Mouse (Mus musculus) liver, embryonic 14.5 days (tissue): ENCODE measurements at regions not wholly inside any gene's neighbourhood (a gene's known extent, or its start where the extent isn't known, plus 50 kb on each side); places are given as distances from the start of the nearest gene placed in this dataset.
A peak's percentile ranks its signal among the peaks of the same experiment; 100 is the strongest.

Source experiments
- ATAC-seq: fragments of 200-750 bp; cut with Nextera tagmentation; 2 replicates; pipeline ENCODE4 v1.8.0; 2017; ENCODE audit warnings: moderate number of reproducible peaks, mild to moderate bottlenecking, moderate library complexity; ENCODE audit not compliant: insufficient read depth
- DNase-seq, 3 experiments: peaks; one replicate each; pipeline ENCODE4 v3.0.0-alpha.2; 2012 to 2013; ENCODE audit warnings: low read depth in 3 of 3, low spot score in 3 of 3
- H3K27ac ChIP-seq: fragments of 300-500 bp; sonication (generic); 2 replicates; pipeline ENCODE4 v1.5.1; 2014; ENCODE audit warnings: moderate library complexity, mild to moderate bottlenecking, control low read depth, inconsistent platforms
- H3K27me3 ChIP-seq: fragments of 300-500 bp; sonication (generic); 2 replicates; pipeline ENCODE4 v1.6.1; 2014; ENCODE audit warnings: mild to moderate bottlenecking, low read length, moderate library complexity; ENCODE audit not compliant: control insufficient read depth, insufficient read depth
- H3K36me3 ChIP-seq: fragments of 300-500 bp; sonication (generic); replicated peaks from 2 replicates; pipeline ENCODE4 v1.6.1; 2014; ENCODE audit warnings: low read depth; ENCODE audit not compliant: control insufficient read depth, insufficient read depth
- H3K4me1 ChIP-seq, 2 experiments: fragments of 200-500 bp in 1 of 2; fragments of 300-500 bp in 1 of 2; sonication (generic) in 1 of 2; replicated peaks; 2 replicates each; pipeline ENCODE4 v1.6.1; 2012 to 2014; ENCODE audit warnings: antibody characterized with exemption in 1 of 2, inconsistent platforms in 1 of 2, low read length in 1 of 2; ENCODE audit not compliant: control insufficient read depth in 2 of 2, insufficient read depth in 2 of 2
- H3K4me2 ChIP-seq: fragments of 300-500 bp; sonication (generic); 2 replicates; pipeline ENCODE4 v1.6.1; 2014; ENCODE audit warnings: low read depth, mild to moderate bottlenecking, control low read depth, moderate library complexity
- H3K4me3 ChIP-seq, 2 experiments: fragments of 200-500 bp in 1 of 2; fragments of 300-500 bp in 1 of 2; sonication (generic) in 1 of 2; 2 replicates each; pipeline ENCODE4 v1.5.1; 2012 to 2014; ENCODE audit warnings: low read depth in 2 of 2, low read length in 2 of 2, mild to moderate bottlenecking in 2 of 2, control low read depth in 1 of 2, inconsistent platforms in 1 of 2, moderate library complexity in 1 of 2; ENCODE audit not compliant: insufficient read depth in 1 of 2
- H3K9ac ChIP-seq: fragments of 300-500 bp; sonication (generic); replicated peaks from 2 replicates; pipeline ENCODE4 v1.6.1; 2014; ENCODE audit warnings: mild to moderate bottlenecking, control low read depth, moderate library complexity
- H3K9me3 ChIP-seq: fragments of 300-500 bp; sonication (generic); 2 replicates; pipeline ENCODE4 v1.6.1; 2016; ENCODE audit warnings: low read length, mixed read lengths; ENCODE audit not compliant: control insufficient read depth
- CTCF ChIP-seq: IDR thresholded peaks from 2 replicates; pipeline ENCODE4 v1.5.1; 2016; ENCODE audit warnings: antibody characterized with exemption, low read depth, control low read depth
- EP300 ChIP-seq: IDR thresholded peaks from 2 replicates; pipeline ENCODE4 v1.6.1; 2016; ENCODE audit warnings: antibody characterized with exemption, low read depth
- WGBS: fragments of 180-500 bp; shearing (Covaris S2); extraction: QIAGEN DNeasy Blood & Tissue Kit; methylation state at CpG from one replicate; pipeline ENCODE4 v1.1.7; 2014; ENCODE audit not compliant: insufficient replicate concordance; 5-methylcytosine and 5-hydroxymethylcytosine counted together

DNA sequence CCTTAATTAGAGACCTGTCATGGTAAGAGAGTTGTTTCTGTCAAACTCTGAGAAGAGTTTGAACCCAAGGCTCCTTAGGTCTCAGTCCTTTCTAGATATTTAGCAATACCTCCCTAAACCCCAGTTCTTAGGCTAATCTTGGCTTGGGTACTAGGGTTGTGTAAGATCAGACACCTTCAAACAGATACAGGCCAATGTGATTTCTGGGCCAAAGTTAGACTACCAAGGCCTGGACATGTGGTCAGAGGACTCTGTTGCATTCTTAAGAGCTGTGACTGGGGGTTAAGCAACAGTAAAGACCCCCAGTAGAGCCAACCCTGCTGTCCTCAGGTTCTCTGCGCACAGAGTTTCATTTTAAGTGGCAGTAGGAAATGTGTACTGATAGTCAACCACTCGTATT, 70.9 kb downstream of the Tmem121 start:
- Histone ChIP-seq H3K4me2 (no peak overlapping the region), H3K4me3 (no peak overlapping the region), H3K9ac (no peak overlapping the region), H3K36me3 (no peaks in the 10 kb centered on the region), H3K27me3 (no peaks in the 10 kb centered on the region), H3K9me3 (no peaks in the 10 kb centered on the region), H3K4me1 (no peaks in the 10 kb centered on the region), H3K27ac (no peak overlapping the region)
- no peak for ATAC-seq
- TF ChIP-seq CTCF (no peak), EP300 (no peak)
- WGBS: 50% methylated on average over 2 of the region's 2 CpGs
- DNase-seq: no peak

DNA sequence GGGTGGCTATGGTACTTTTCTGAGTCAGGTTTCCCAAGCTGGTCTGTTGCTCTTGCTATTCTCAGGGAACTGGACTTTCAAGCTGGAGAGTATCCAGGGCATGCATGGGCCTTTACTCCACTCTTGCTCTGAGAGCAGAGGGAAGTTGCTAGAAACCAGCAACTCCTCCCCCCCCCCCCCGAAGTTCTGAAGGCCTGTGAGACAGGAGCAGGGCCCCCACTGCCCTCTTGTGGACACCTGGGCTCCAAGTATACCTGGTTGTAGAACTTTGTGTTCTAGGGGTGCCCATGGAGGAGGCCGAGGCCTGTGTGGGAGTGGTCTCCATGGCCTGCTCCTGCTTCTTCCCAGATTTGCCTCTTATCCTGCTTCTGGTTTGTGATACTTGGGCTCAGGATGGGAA, 71.5 kb downstream of the Tmem121 start:
- H3K4me2 ChIP-seq: no peak overlapping the region
- H3K4me1 ChIP-seq: no peaks in the 10 kb centered on the region
- H3K27me3 ChIP-seq: no peaks in the 10 kb centered on the region
- H3K9me3 ChIP-seq: no peaks in the 10 kb centered on the region
- H3K36me3 ChIP-seq: no peaks in the 10 kb centered on the region
- 46% methylated on average over 2 of the region's 2 CpGs for WGBS
- no peak overlapping the region for H3K9ac ChIP-seq
- H3K27ac ChIP-seq: no peak overlapping the region
- no peak overlapping the region for H3K4me3 ChIP-seq
- TF ChIP-seq CTCF (no peak), EP300 (no peak)
- DNase-seq (no peak), ATAC-seq (no peak)

DNA sequence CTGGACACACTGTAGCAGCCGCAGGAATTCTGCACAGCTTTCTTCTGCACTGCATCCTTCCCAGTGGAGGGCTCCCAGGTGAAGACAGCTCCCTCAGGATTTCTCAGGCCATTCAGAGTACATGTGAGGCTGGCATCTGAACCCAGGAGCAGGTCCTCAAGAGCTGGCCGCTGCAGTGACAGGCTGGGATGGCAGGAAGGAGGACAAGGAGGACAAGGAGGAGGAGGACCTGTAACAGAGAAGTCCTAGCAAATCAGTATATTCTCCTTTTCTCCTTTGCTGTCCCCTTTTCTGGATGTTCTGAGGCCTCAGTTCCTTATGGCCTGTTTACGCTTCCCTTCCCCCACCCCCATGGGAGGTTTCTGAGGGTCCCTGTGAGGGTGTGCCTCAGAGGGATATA, 73.7 kb downstream of the Tmem121 start:
- Histone ChIP-seq H3K4me3 (no peak overlapping the region), H3K4me2 (no peak overlapping the region), H3K4me1 (no peaks in the 10 kb centered on the region), H3K27ac (no peak overlapping the region), H3K9me3 (no peaks in the 10 kb centered on the region), H3K27me3 (no peaks in the 10 kb centered on the region), H3K36me3 (no peaks in the 10 kb centered on the region), H3K9ac (no peak overlapping the region)
- ATAC-seq (no peak), DNase-seq (no peak)
- no peak for TF ChIP-seq CTCF
- no peak for TF ChIP-seq EP300
- 55% methylated on average over 3 of the region's 3 CpGs for WGBS

GRCm38 (mm10) chr12:113260304-113260703, 74.6 kb downstream of the Tmem121 start:
- ATAC-seq: no peak
- H3K9ac ChIP-seq: no peak overlapping the region
- no peak overlapping the region for H3K27ac ChIP-seq
- no peaks in the 10 kb centered on the region for H3K4me1 ChIP-seq
- H3K9me3 ChIP-seq: no peaks in the 10 kb centered on the region
- 64% methylated on average over 6 of the region's 6 CpGs for WGBS
- DNase-seq: no peak
- no peak for TF ChIP-seq CTCF
- no peak for TF ChIP-seq EP300
- no peak overlapping the region for H3K4me3 ChIP-seq
- no peaks in the 10 kb centered on the region for H3K27me3 ChIP-seq
- no peaks in the 10 kb centered on the region for H3K36me3 ChIP-seq
- no peak overlapping the region for H3K4me2 ChIP-seq

GRCm38 (mm10) chr12:113275934-113276333, 90.2 kb downstream of the Tmem121 start:
- no peak for DNase-seq
- H3K27ac ChIP-seq: no peak overlapping the region
- no peaks in the 10 kb centered on the region for H3K27me3 ChIP-seq
- ATAC-seq: peak; percentile 10; the same call in 1 of the 2 replicates
- H3K36me3 ChIP-seq: no peaks in the 10 kb centered on the region
- TF ChIP-seq EP300: no peak
- no peak for TF ChIP-seq CTCF
- H3K4me3 ChIP-seq: no peak overlapping the region
- H3K4me1 ChIP-seq: no peaks in the 10 kb centered on the region
- no peaks in the 10 kb centered on the region for H3K9me3 ChIP-seq
- 53% methylated on average over 2 of the region's 2 CpGs for WGBS
- H3K9ac ChIP-seq: no peak overlapping the region
- H3K4me2 ChIP-seq: no peak overlapping the region

GRCm38 (mm10) chr12:113276355-113276942, 90.7 kb downstream of the Tmem121 start:
- Histone ChIP-seq H3K36me3 (no peaks in the 10 kb centered on the region), H3K9me3 (no peaks in the 10 kb centered on the region), H3K27me3 (no peaks in the 10 kb centered on the region), H3K4me3 (no peak overlapping the region), H3K9ac (no peak overlapping the region), H3K4me2 (no peak overlapping the region), H3K4me1 (no peaks in the 10 kb centered on the region), H3K27ac (no peak overlapping the region)
- TF ChIP-seq CTCF (no peak), EP300 (no peak)
- WGBS: 47% methylated on average over 1 of the region's 1 CpGs
- ATAC-seq: peak; percentile 25
- DNase-seq: no peak
